Mouse (Mus musculus): ENCODE measurements around the gene Ogt.

DNA sequence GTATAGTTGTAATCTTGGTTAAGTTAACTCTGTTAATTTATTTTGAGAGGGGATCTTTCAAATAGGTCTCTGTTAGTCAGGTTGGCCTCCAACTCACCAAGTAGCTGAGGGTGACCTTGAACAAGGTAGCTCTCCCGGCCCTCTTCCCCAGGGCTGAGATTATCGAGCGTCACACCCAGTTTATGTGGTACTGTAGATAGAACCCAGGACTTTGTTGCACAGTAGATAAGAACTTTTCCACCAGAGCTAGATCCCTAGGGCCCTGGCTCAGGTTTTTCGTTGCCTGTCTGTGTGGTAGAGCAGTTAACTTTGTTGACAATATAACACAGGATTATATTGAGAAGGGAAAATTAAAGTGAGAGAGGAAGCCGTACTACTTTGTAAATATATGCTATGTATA is 6.8 kb downstream of the Ogt start:
- TF ChIP-seq POLR2A (IDR thresholded peaks at IDR 0.05; ENCODE audit: low read depth, low read length) (no peak), CTCF (IDR thresholded peaks at IDR 0.05; ENCODE audit: extremely low read depth, insufficient read depth, insufficient read length, insufficient replicate concordance) (no peak)

All from spleen, adult 2 months (tissue).